Mouse (Mus musculus): ENCODE results near the gene Arhgap23. TPM values are rescaled to one million over a fixed set of nuclear protein-coding genes. Genes with fewer than 3 reads are reported as not detected.
A peak's percentile ranks its signal among the peaks of the same experiment; 100 is the strongest.

Gene Arhgap23
- polyA plus RNA-seq, 1 experiment from 2014 or later, result 6.8 TPM

DNA sequence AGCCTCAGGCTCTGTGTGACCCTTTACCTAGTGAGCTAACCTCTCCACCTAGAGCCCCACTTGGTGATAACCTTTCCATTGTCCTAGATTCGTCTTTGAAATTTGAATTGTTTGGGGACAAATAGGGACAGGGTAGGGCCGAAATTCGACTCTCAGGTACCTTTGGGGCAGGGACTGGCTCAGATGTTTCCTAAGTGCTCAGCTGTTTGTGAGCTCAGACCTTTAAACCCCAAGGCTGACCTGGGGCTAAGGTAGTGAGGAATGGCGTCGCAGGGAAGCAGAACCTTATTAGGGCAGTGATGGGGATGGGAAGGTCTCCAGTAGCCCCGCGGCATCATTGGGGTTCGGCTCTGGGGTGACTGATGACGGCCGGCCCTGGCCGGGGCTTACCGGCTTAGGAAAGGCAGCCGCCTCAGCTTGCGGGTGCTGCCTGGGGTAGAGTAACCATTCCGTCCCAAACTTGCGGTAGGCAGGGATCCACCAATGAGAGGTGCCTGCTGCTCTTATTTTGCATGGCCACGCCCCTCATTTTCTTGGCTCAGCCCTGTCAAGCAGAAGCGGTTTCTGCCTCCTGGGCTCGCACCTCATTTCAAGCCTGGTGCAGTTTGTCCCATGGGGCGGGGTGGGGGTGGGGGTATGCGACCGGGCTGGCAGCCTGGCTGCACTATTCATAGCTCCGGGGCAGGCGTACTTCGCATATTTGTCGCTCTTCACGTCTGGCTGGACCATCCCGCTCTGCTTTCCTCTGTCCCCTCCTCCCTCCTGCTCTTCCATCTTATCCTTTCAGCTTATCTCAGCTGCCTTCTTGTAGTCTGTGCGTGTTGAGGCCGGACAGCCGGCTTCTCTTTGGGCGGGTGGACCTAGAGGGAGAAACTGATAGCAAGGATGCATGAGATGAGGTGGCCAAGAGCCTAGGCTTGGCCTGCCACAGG is 12.7 kb downstream of the Arhgap23 start:
- under 1% methylated on average over 32 of the region's 32 CpGs for WGBS
- H3K4me2 ChIP-seq, result peak overlapping the region; percentile 68
- H3K4me1 ChIP-seq (replicated peaks), result peaks cover 36% of the 10 kb centered on the region
- peak overlapping the region; percentile 65 for H3K9ac ChIP-seq
- peak overlapping the region; percentile 80 for H3K27ac ChIP-seq (replicated peaks)
- H3K27me3 ChIP-seq, result peaks cover 3% of the 10 kb centered on the region; the same call in 1 of the 2 replicates
- H3K9me3 ChIP-seq, result no peaks in the 10 kb centered on the region
- H3K36me3 ChIP-seq, result no peaks in the 10 kb centered on the region
- H3K4me3 ChIP-seq, result peak overlapping the region; percentile 37
- ATAC-seq (ENCODE audit: low read depth), result peak; percentile 84

DNA sequence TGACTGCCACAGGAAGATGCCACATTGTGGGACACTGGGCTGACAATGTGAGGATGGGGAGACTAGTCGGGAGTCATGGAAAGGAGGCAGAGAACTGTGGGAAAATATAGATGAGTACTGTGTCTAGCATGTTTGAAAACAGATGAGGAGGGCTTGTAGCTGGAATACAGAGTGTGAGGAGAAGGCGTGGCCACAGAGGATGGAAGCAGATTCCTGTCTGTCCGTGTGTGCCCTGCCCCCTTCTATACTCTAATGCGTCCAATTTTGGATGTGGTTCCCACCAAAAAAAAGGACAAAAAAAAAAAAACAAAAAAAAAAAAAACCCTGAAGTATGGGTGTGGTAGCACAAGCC is 13.4 kb downstream of the Arhgap23 start:
- H3K4me2 ChIP-seq, result peak overlapping the region; percentile 68
- H3K4me3 ChIP-seq, result peak overlapping the region; percentile 37
- H3K4me1 ChIP-seq (replicated peaks), result peaks cover 31% of the 10 kb centered on the region
- no peaks in the 10 kb centered on the region for H3K36me3 ChIP-seq
- H3K9me3 ChIP-seq, result no peaks in the 10 kb centered on the region
- peak; percentile 36; the same call in 1 of the 2 replicates for ATAC-seq (ENCODE audit: low read depth)
- peaks cover 3% of the 10 kb centered on the region; the same call in 1 of the 2 replicates for H3K27me3 ChIP-seq
- H3K9ac ChIP-seq, result peak overlapping the region; percentile 65
- WGBS, result 61% methylated on average over 4 of the region's 4 CpGs
- peak overlapping the region; percentile 80 for H3K27ac ChIP-seq (replicated peaks)

DNA sequence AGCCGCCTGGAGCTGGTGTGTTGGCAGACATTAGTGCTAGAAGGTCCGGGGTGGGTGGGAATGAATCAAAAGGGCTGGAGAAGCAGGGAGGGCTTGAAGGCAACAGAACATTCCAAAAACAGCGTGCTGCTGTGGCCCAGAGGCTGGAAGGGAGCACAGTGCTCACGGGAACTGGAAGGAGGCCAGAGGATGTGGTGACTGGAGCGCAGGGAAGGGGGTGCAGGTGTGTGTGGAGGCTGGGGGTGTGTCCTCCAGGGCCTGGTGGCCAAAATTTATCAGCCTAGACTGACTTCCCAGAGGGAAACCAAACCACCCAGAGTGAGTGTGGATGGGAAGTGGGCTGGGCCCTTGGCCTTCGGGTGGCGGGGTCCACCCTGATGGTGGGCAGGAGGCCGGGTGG is 14.3 kb downstream of the Arhgap23 start:
- Histone ChIP-seq H3K4me1 (replicated peaks) (peaks cover 26% of the 10 kb centered on the region), H3K9ac (no peak overlapping the region), H3K4me3 (no peak overlapping the region), H3K9me3 (no peaks in the 10 kb centered on the region), H3K27ac (replicated peaks) (no peak overlapping the region), H3K27me3 (peaks cover 3% of the 10 kb centered on the region; the same call in 1 of the 2 replicates), H3K4me2 (no peak overlapping the region), H3K36me3 (no peaks in the 10 kb centered on the region)
- WGBS, result 80% methylated on average over 8 of the region's 8 CpGs
- no peak for ATAC-seq (ENCODE audit: low read depth)

DNA sequence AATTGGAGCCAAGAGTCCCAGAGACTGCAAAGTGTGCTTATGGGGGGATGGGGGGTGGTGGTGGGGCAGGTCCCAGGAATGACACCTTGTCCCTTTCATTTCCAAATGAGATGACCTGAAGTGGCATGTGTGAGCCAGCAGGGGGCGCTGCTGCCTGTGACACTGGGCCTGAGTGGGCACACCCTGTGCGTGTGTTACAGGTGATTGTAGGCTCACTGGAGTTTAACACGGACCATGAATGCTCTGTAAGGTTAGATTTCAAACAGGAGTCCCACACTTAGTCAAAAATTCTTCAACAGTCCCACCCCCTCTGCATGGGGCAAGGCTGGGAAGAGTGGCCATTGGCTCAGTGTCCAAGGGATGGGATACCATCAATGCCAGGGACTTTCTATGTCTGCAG is 16.7 kb downstream of the Arhgap23 start:
- Histone ChIP-seq H3K27ac (replicated peaks) (no peak overlapping the region), H3K9ac (no peak overlapping the region), H3K27me3 (peaks cover 3% of the 10 kb centered on the region; the same call in 1 of the 2 replicates), H3K9me3 (no peaks in the 10 kb centered on the region), H3K4me2 (no peak overlapping the region), H3K4me1 (replicated peaks) (peaks cover 36% of the 10 kb centered on the region), H3K36me3 (no peaks in the 10 kb centered on the region), H3K4me3 (no peak overlapping the region)
- 12% methylated on average over 3 of the region's 3 CpGs for WGBS
- no peak for ATAC-seq (ENCODE audit: low read depth)

DNA sequence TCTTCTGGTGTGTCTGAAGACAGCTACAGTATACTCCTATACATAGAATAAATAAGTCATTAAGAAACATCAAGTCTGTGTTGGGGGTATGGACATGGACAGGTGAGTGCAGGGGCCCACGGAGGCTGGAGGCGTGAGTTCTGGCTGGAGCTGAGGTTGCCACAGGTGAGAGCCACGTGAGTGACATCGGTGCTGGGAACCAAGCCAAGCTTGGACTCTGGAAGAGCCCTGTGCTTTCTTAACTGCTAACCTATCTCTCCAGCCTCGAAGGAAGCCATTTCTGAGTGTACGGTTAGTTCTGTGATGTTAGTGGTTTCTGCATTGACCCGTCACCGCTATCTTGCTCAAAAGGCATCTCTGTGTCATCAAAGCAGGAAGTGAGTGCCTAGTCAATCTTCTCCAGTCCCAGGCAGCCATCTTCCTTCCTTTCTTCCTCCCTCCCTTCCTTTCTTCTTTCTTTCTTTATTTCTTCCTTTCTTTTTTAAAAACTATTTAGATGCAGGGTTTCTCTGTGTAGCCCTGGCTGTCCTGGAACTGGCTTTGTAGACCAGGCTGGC is 17.7 kb downstream of the Arhgap23 start:
- Histone ChIP-seq H3K4me2 (no peak overlapping the region), H3K9ac (no peak overlapping the region), H3K27ac (replicated peaks) (no peak overlapping the region), H3K4me1 (replicated peaks) (peaks cover 37% of the 10 kb centered on the region), H3K9me3 (no peaks in the 10 kb centered on the region), H3K27me3 (peaks cover 4% of the 10 kb centered on the region), H3K4me3 (no peak overlapping the region), H3K36me3 (no peaks in the 10 kb centered on the region)
- WGBS, result 86% methylated on average over 8 of the region's 8 CpGs
- ATAC-seq (ENCODE audit: low read depth), result no peak

DNA sequence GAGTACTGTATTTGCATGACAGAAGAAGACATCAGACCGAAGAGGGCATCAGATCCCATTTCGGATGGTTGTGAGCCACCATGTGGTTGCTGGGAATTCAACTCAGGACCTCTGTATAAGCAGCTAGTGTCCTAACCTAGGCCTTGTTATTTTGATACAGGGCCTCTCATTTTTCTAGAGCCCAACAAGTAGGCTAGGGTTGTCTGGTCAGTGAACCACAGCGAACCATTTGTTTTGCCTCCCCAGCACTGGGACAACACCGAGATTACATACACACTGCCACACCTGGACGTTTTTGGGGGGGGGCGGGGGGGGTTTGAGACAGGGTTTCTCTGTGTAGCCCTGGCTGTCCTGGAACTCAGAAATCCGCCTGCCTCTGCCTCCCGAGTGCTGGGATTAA is 18.8 kb downstream of the Arhgap23 start:
- Histone ChIP-seq H3K9ac (no peak overlapping the region), H3K36me3 (no peaks in the 10 kb centered on the region), H3K27me3 (peaks cover 13% of the 10 kb centered on the region), H3K4me1 (replicated peaks) (peaks cover 35% of the 10 kb centered on the region), H3K9me3 (no peaks in the 10 kb centered on the region), H3K4me2 (no peak overlapping the region), H3K27ac (replicated peaks) (no peak overlapping the region), H3K4me3 (no peak overlapping the region)
- WGBS, result 81% methylated on average over 8 of the region's 8 CpGs
- no peak for ATAC-seq (ENCODE audit: low read depth)

DNA sequence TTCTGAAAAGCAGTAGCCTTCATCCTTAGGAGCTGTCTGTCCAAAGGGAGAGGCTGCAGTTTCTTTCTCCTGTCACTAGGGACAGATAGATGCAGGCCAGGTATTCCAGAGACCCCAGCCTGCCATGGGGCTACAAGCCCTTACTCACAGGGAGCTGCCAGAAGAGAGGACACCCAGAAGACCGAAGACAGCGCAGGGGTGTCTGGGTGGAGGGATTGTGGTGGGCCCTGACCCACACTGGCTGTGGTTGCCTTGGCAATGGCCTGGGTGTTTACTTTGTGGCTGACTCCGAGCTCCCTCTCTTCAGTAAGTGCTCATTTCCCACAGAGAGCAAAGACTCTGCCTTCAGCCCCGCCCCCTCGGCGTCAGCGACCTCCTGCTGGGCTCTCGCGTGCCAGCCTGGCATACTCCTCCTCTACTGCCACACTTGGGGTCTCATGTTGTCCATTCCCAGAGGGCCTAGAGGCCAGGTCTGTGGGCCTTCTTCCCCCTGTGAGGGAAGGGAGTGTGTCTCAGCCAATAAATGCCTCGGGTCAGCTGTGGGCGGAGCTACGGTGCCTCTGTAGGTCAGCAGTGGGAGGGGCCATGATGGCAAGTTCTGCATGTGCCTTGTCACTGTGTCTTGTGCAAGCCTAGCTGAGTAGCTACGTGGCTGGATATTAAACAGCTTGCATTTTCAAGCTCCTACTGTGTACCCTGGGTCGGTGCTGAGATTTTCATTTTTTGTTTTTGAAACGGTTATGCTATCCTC is 19.5 kb downstream of the Arhgap23 start:
- ATAC-seq (ENCODE audit: low read depth), result peak; percentile 65
- H3K9me3 ChIP-seq, result no peaks in the 10 kb centered on the region
- peaks cover 36% of the 10 kb centered on the region for H3K4me1 ChIP-seq (replicated peaks)
- H3K27me3 ChIP-seq, result peaks cover 20% of the 10 kb centered on the region
- H3K36me3 ChIP-seq, result no peaks in the 10 kb centered on the region
- peak overlapping the region; percentile 48 for H3K4me2 ChIP-seq
- peak overlapping the region; percentile 9; the same call in 1 of the 2 replicates for H3K9ac ChIP-seq
- peak overlapping the region; percentile 34 for H3K4me3 ChIP-seq
- WGBS, result 5% methylated on average over 15 of the region's 15 CpGs
- peak overlapping the region; percentile 59 for H3K27ac ChIP-seq (replicated peaks)

DNA sequence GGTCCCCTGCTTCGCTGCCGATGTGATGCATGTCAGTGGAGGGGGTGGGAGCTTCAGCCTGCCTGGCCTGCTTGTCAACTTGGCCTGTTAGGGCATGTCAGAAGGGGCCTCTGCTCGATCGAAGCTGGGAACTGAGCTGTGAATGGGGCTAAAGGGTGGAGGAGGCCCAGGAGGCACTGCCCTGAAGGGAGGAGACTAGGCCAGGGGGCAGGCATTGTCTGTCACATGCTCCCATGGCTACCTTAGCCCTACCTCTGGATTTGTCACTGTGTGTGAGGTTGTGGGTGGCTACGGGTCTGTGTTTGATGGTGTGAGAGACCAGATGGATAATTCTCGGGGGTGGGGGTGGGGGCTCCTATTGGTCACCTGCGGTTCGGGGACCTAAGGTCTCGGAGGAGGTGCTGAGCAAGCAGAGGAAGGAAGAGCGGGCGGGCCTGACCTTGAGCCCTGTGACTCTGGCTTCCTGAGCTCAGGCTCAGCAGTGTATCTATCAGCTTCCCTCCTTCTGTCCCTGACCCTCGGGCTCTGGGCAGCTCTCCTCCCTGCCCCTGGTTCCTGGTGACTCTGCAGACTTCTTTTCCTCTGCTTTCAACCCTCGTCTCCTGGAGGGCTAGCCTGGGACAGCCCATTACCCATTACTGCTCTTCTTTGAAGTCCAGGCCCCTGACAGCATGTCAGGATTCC is 20.6 kb downstream of the Arhgap23 start:
- no peak for ATAC-seq (ENCODE audit: low read depth)
- Histone ChIP-seq H3K27me3 (peaks cover 30% of the 10 kb centered on the region), H3K27ac (replicated peaks) (peak overlapping the region; percentile 47; the same call in 1 of the 2 replicates), H3K9me3 (no peaks in the 10 kb centered on the region), H3K4me1 (replicated peaks) (peaks cover 47% of the 10 kb centered on the region), H3K36me3 (no peaks in the 10 kb centered on the region), H3K9ac (no peak overlapping the region; the same call in 1 of the 2 replicates), H3K4me3 (no peak overlapping the region), H3K4me2 (no peak overlapping the region)
- WGBS, result 64% methylated on average over 13 of the region's 13 CpGs

DNA sequence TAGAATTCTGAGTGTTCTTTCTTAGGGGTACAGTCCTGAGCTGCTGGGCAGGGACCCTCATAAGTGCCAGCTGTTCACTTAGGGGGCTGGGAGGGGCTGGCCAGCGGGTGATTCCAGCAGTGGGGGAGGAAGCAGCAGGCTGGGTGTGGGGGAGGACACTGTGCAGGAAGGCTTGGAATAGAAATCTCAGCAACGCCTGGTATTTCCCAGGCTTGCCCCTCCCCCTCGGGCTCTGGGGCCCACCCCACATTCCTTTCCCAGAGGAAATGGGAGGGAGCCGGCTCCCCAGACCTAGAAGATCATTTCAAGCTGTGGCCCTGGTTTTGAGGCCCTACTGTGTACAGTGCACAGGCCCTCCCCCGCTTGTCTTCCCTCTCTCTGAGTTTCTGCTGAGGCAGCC is 22.4 kb downstream of the Arhgap23 start:
- 16% methylated on average over 5 of the region's 5 CpGs for WGBS
- Histone ChIP-seq H3K4me2 (no peak overlapping the region), H3K4me3 (no peak overlapping the region), H3K27me3 (peaks cover 48% of the 10 kb centered on the region), H3K4me1 (replicated peaks) (peaks cover 64% of the 10 kb centered on the region), H3K9me3 (no peaks in the 10 kb centered on the region), H3K36me3 (no peaks in the 10 kb centered on the region), H3K27ac (replicated peaks) (peak overlapping the region; percentile 49), H3K9ac (0 out of 2 replicates have a peak overlapping the region, but pooled peaks have one; percentile 12)
- no peak for ATAC-seq (ENCODE audit: low read depth)

DNA sequence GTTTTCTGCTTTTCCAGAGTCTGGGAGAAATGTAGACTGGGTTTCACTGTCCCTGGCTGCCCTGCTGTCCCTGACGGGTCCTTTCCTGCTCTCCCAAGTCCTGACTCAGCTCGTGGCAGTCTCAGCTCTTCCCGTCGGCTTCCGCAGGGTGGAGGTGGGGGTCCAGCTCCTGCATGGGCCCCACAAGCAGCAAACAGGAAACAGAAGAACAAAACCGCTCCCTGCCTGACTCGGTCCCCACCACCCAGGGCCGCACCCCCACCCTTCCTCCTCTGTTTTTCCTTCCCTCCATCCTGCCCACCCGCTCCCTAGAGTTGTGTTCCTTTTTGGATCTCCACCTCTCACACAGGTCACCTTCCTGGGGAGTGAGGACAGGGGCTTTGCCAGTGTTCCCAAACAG is 23.5 kb downstream of the Arhgap23 start:
- Histone ChIP-seq H3K36me3 (no peaks in the 10 kb centered on the region), H3K4me1 (replicated peaks) (peaks cover 69% of the 10 kb centered on the region), H3K4me2 (no peak overlapping the region; the same call in 1 of the 2 replicates), H3K27ac (replicated peaks) (peak overlapping the region; percentile 49), H3K27me3 (peaks cover 54% of the 10 kb centered on the region), H3K4me3 (no peak overlapping the region), H3K9me3 (no peaks in the 10 kb centered on the region), H3K9ac (no peak overlapping the region)
- ATAC-seq (ENCODE audit: low read depth), result no peak
- 62% methylated on average over 9 of the region's 9 CpGs for WGBS

DNA sequence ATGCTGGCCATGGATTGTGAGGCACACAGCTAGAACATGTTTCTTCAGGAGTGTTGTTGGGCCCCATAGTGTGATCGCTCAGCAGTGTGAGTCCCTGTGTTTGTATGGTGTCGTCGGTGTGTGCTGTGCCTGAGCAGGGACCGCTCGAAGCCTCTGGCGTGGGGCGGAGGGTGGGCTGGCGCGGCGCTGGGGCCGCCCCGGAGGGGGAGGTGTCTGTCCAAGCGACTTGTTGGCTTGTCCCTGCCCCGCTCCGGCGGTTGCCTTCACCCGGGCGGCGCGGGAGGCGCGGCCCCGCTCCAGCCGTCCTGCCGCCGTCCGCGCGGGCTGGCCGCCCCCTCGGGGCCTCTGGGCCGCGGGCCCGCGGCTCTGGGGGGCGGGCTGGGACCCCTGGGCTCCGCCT is 24.6 kb downstream of the Arhgap23 start:
- 2% methylated on average over 27 of the region's 37 CpGs for WGBS
- Histone ChIP-seq H3K27ac (replicated peaks) (no peak overlapping the region), H3K4me2 (peak overlapping the region; percentile 56), H3K36me3 (0 out of 2 replicates have a peak, but pooled peaks cover 5% of the 10 kb centered on the region), H3K27me3 (peaks cover 54% of the 10 kb centered on the region), H3K4me3 (peak overlapping the region; percentile 40), H3K9me3 (no peaks in the 10 kb centered on the region), H3K4me1 (replicated peaks) (peaks cover 64% of the 10 kb centered on the region), H3K9ac (peak overlapping the region; percentile 68)
- no peak for ATAC-seq (ENCODE audit: low read depth)
